Mouse (Mus musculus) midbrain, postnatal 0 days (tissue): Measurements from ENCODE around the gene Ect2. TPM values are rescaled to one million over a fixed set of nuclear protein-coding genes. Genes with fewer than 3 reads are reported as not detected.
A peak's percentile ranks its signal among the peaks of the same experiment; 100 is the strongest.

Experiments used
- ATAC-seq: fragments of 200-750 bp; cut with Nextera tagmentation; 2 replicates; pipeline ENCODE4 v1.8.0; 2017; ENCODE audit warnings: moderate number of reproducible peaks, mild to moderate bottlenecking, moderate TSS enrichment, moderate library complexity; ENCODE audit not compliant: low FRiP score
- DNase-seq: peaks from one replicate; pipeline ENCODE4 v3.0.0-alpha.2; 2015; ENCODE audit warnings: low spot score
- H3K27ac ChIP-seq: fragments of 300-500 bp; sonication (generic); 2 replicates; pipeline ENCODE4 v1.5.1; 2014; ENCODE audit warnings: low read depth, mild to moderate bottlenecking, low read length, mixed read lengths
- H3K27me3 ChIP-seq: fragments of 300-500 bp; sonication (generic); 2 replicates; pipeline ENCODE4 v1.6.1; 2014; ENCODE audit warnings: low read length, control low read depth, mixed read lengths; ENCODE audit not compliant: insufficient read depth
- H3K36me3 ChIP-seq: fragments of 300-500 bp; sonication (generic); 2 replicates; pipeline ENCODE4 v1.6.1; 2014; ENCODE audit warnings: low read length, control low read depth, mixed read lengths; ENCODE audit not compliant: insufficient read depth
- H3K4me1 ChIP-seq: fragments of 300-500 bp; sonication (generic); 2 replicates; pipeline ENCODE4 v1.6.1; 2014; ENCODE audit warnings: mild to moderate bottlenecking, control low read depth, antibody characterized with exemption, low read length, mixed read lengths; ENCODE audit not compliant: insufficient read depth
- H3K4me2 ChIP-seq: fragments of 300-500 bp; sonication (generic); 2 replicates; pipeline ENCODE4 v1.6.1; 2014; ENCODE audit warnings: low read depth, mild to moderate bottlenecking, low read length, mixed read lengths; ENCODE audit not compliant: poor library complexity, severe bottlenecking
- H3K4me3 ChIP-seq: fragments of 300-500 bp; sonication (generic); 2 replicates; pipeline ENCODE4 v1.5.1; 2014; ENCODE audit warnings: low read depth, mild to moderate bottlenecking, low read length, moderate library complexity
- H3K9ac ChIP-seq: fragments of 300-500 bp; sonication (generic); replicated peaks from 2 replicates; pipeline ENCODE4 v1.6.1; 2014; ENCODE audit warnings: mild to moderate bottlenecking, low read length, moderate library complexity, mixed read lengths; ENCODE audit not compliant: poor library complexity, severe bottlenecking
- H3K9me3 ChIP-seq: fragments of 300-500 bp; sonication (generic); 2 replicates; pipeline ENCODE4 v1.6.1; 2016; ENCODE audit warnings: low read length, control low read depth
- CTCF ChIP-seq: IDR thresholded peaks from 2 replicates; pipeline ENCODE4 v1.5.1; 2016; ENCODE audit warnings: antibody characterized with exemption, mild to moderate bottlenecking
- WGBS: fragments of 180-500 bp; shearing (Covaris S2); extraction: QIAGEN DNeasy Blood & Tissue Kit; methylation state at CpG from one replicate; pipeline ENCODE4 v1.1.7; 2014; 5-methylcytosine and 5-hydroxymethylcytosine counted together
- polyA plus RNA-seq: library from polyadenylated mRNA; unstranded; fragments of >200 nt; fragmentation: Nextera tagmentation; extraction: Ambion mirVana; gene quantifications from 2 replicates; pipeline ENCODE4 v1.2.1, GENCODE M21; 2015
- total RNA-seq: library from RNA; depleted of rRNA; stranded (reverse); fragments of >200 nt; gene quantifications from 2 replicates; pipeline ENCODE4 v1.2.3, GENCODE M21; 2014

Gene Ect2
- total and polyA plus RNA-seq, 2 experiments from 2014 or later = 2.2 to 3.9 TPM

DNA sequence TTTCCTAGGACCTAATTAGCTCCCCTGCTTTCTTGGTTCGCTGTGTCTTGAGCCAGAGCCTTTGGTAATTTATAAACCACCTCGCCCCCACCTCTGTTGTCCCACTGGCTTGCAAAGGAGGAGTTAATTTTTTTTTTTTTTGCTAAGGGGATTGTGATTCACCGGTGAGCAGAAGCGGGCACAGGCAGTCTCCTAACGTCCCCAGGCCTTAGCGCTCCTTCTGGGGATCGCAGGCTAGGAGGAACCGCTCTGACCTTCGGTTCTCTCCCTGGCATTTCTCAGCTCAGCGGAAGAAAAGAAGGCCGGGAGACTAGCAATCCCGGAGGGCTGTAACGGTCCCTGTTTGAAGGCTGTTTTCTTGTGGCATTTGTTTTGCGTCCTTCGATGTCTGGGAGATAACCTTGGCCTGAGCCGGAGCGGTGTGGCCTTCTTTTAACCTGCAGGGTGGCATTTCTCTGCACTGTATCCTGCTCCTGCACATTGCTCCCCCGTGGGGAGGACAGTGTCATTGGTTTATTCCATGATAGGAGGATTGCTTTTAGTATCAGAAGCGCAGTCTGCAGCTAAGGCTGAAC is 30.0 kb upstream of the Ect2 start:
- Histone ChIP-seq H3K4me2 (peak overlapping the region; percentile 92), H3K4me1 (no peaks in the 10 kb centered on the region; the same call in 1 of the 2 replicates), H3K36me3 (no peaks in the 10 kb centered on the region), H3K9me3 (no peaks in the 10 kb centered on the region), H3K27me3 (no peaks in the 10 kb centered on the region), H3K9ac (peak overlapping the region; percentile 71), H3K27ac (peak overlapping the region; percentile 59; the same call in 1 of the 2 replicates), H3K4me3 (peak overlapping the region; percentile 71)
- 7% methylated on average over 19 of the region's 19 CpGs for WGBS
- peak; percentile 45 for TF ChIP-seq CTCF
- no peak; the same call in 1 of the 2 replicates for ATAC-seq
- peak; percentile 49 for DNase-seq

- Histone ChIP-seq H3K9ac (peak within 1 kb of the TSS; percentile 71), H3K9me3 (no peaks in the 10 kb centered on the region), H3K27me3 (no peaks in the 10 kb centered on the region), H3K27ac (peak within 1 kb of the TSS; percentile 59), H3K4me2 (peak within 1 kb of the TSS; percentile 92), H3K4me1 (no peaks in the 10 kb centered on the region; the same call in 1 of the 2 replicates), H3K4me3 (peak within 1 kb of the TSS; percentile 71), H3K36me3 (no peaks in the 10 kb centered on the region)
- ATAC-seq (peak; percentile 98), DNase-seq (peak; percentile 94)
- peak; percentile 96 for TF ChIP-seq CTCF
- WGBS = 1% methylated on average over 54 of the region's 54 CpGs
Measured at GRCm38 (mm10) chr3:27182733-27183600, 29.3 kb upstream of the Ect2 start, which contains the start of gene Nceh1. Gene Nceh1 (plus strand): TSS chr3:27182965.

GRCm38 (mm10) chr3:27179711-27180110 is 26.0 kb upstream of the Ect2 start:
- no peak for TF ChIP-seq CTCF
- no peaks in the 10 kb centered on the region; the same call in 1 of the 2 replicates for H3K4me1 ChIP-seq
- no peak overlapping the region for H3K9ac ChIP-seq
- no peak overlapping the region for H3K27ac ChIP-seq
- H3K36me3 ChIP-seq = no peaks in the 10 kb centered on the region
- no peaks in the 10 kb centered on the region for H3K27me3 ChIP-seq
- DNase-seq (no peak), ATAC-seq (no peak)
- H3K9me3 ChIP-seq = no peaks in the 10 kb centered on the region
- H3K4me3 ChIP-seq = no peak overlapping the region
- 88% methylated on average over 8 of the region's 8 CpGs for WGBS
- no peak overlapping the region for H3K4me2 ChIP-seq

- no peak for TF ChIP-seq CTCF
- Histone ChIP-seq H3K4me2 (no peak overlapping the region), H3K9me3 (no peaks in the 10 kb centered on the region), H3K27me3 (no peaks in the 10 kb centered on the region), H3K36me3 (no peaks in the 10 kb centered on the region), H3K9ac (no peak overlapping the region), H3K4me1 (no peaks in the 10 kb centered on the region), H3K4me3 (no peak overlapping the region), H3K27ac (no peak overlapping the region)
- WGBS = 71% methylated on average over 1 of the region's 1 CpGs
- DNase-seq (no peak), ATAC-seq (no peak)
Measured at GRCm38 (mm10) chr3:27170257-27170656, 16.6 kb upstream of the Ect2 start.

DNA sequence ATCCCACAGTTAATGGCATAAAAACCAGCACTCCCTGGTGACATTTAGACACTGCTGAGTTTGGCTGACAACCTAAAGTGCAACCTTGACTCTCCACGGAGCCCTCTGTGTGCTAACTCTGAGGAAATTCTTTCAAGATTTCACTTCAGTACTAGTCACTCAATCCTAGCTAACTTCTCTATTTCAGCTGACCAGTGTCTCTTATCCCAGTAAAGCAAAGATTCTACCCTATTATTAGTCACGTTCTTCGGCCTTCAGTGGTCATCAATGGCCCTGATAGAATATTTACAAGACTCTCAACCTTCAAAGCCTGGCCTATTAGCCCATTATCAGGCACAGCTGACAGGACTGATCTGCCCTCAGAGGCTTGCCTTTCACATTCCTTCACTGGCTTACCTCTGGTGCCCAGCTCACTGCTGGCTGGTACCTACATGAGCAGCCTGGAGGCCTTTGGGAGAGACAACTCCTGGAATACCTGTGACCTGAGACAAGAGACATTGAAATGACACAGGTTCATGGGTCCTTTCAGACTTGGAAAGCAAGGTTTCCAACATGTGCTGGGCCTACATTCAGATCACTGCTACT is 11.9 kb upstream of the Ect2 start:
- WGBS = 89% methylated on average over 3 of the region's 3 CpGs
- no peak for DNase-seq
- Histone ChIP-seq H3K27ac (no peak overlapping the region), H3K9ac (no peak overlapping the region), H3K36me3 (no peaks in the 10 kb centered on the region), H3K4me1 (no peaks in the 10 kb centered on the region), H3K4me3 (no peak overlapping the region), H3K27me3 (no peaks in the 10 kb centered on the region), H3K9me3 (no peaks in the 10 kb centered on the region), H3K4me2 (no peak overlapping the region)
- no peak for ATAC-seq
- TF ChIP-seq CTCF = no peak

GRCm38 (mm10) chr3:27162410-27162804 is 8.7 kb upstream of the Ect2 start:
- ATAC-seq = no peak
- no peak overlapping the region for H3K4me2 ChIP-seq
- 65% methylated on average over 2 of the region's 2 CpGs for WGBS

More at GRCm38 (mm10) chr3:27162410-27162804, 8.7 kb upstream of the Ect2 start:
- no peaks in the 10 kb centered on the region for H3K4me1 ChIP-seq
- H3K27me3 ChIP-seq = no peaks in the 10 kb centered on the region
- no peak overlapping the region for H3K9ac ChIP-seq
- DNase-seq = no peak
- H3K27ac ChIP-seq = no peak overlapping the region
- H3K36me3 ChIP-seq = no peaks in the 10 kb centered on the region
- TF ChIP-seq CTCF = no peak
- no peaks in the 10 kb centered on the region for H3K9me3 ChIP-seq
- H3K4me3 ChIP-seq = no peak overlapping the region
